Mouse (Mus musculus) liver, embryonic 14.5 days (tissue): Measurements from ENCODE around the gene Apol9b. TPM values are rescaled to one million over a fixed set of nuclear protein-coding genes. Genes with fewer than 3 reads are reported as not detected.
"Not testable (repeated sequence)": the region's sequence is repeated elsewhere in the genome, so short reads cannot be mapped to it uniquely, and the experiment has no call there.

Source experiments
- ATAC-seq: fragments of 200-750 bp; cut with Nextera tagmentation; 2 replicates; pipeline ENCODE4 v1.8.0; 2017; ENCODE audit warnings: moderate number of reproducible peaks, mild to moderate bottlenecking, moderate library complexity; ENCODE audit not compliant: insufficient read depth
- DNase-seq, 3 experiments: peaks; one replicate each; pipeline ENCODE4 v3.0.0-alpha.2; 2012 to 2013; ENCODE audit warnings: low read depth in 3 of 3, low spot score in 3 of 3
- H3K27ac ChIP-seq: fragments of 300-500 bp; sonication (generic); 2 replicates; pipeline ENCODE4 v1.5.1; 2014; ENCODE audit warnings: moderate library complexity, mild to moderate bottlenecking, control low read depth, inconsistent platforms
- H3K27me3 ChIP-seq: fragments of 300-500 bp; sonication (generic); 2 replicates; pipeline ENCODE4 v1.6.1; 2014; ENCODE audit warnings: mild to moderate bottlenecking, low read length, moderate library complexity; ENCODE audit not compliant: control insufficient read depth, insufficient read depth
- H3K36me3 ChIP-seq: fragments of 300-500 bp; sonication (generic); replicated peaks from 2 replicates; pipeline ENCODE4 v1.6.1; 2014; ENCODE audit warnings: low read depth; ENCODE audit not compliant: control insufficient read depth, insufficient read depth
- H3K4me1 ChIP-seq, 2 experiments: fragments of 200-500 bp in 1 of 2; fragments of 300-500 bp in 1 of 2; sonication (generic) in 1 of 2; replicated peaks; 2 replicates each; pipeline ENCODE4 v1.6.1; 2012 to 2014; ENCODE audit warnings: antibody characterized with exemption in 1 of 2, inconsistent platforms in 1 of 2, low read length in 1 of 2; ENCODE audit not compliant: control insufficient read depth in 2 of 2, insufficient read depth in 2 of 2
- H3K4me2 ChIP-seq: fragments of 300-500 bp; sonication (generic); 2 replicates; pipeline ENCODE4 v1.6.1; 2014; ENCODE audit warnings: low read depth, mild to moderate bottlenecking, control low read depth, moderate library complexity
- H3K4me3 ChIP-seq, 2 experiments: fragments of 200-500 bp in 1 of 2; fragments of 300-500 bp in 1 of 2; sonication (generic) in 1 of 2; 2 replicates each; pipeline ENCODE4 v1.5.1; 2012 to 2014; ENCODE audit warnings: low read depth in 2 of 2, low read length in 2 of 2, mild to moderate bottlenecking in 2 of 2, control low read depth in 1 of 2, inconsistent platforms in 1 of 2, moderate library complexity in 1 of 2; ENCODE audit not compliant: insufficient read depth in 1 of 2
- H3K9ac ChIP-seq: fragments of 300-500 bp; sonication (generic); replicated peaks from 2 replicates; pipeline ENCODE4 v1.6.1; 2014; ENCODE audit warnings: mild to moderate bottlenecking, control low read depth, moderate library complexity
- H3K9me3 ChIP-seq: fragments of 300-500 bp; sonication (generic); 2 replicates; pipeline ENCODE4 v1.6.1; 2016; ENCODE audit warnings: low read length, mixed read lengths; ENCODE audit not compliant: control insufficient read depth
- CTCF ChIP-seq: IDR thresholded peaks from 2 replicates; pipeline ENCODE4 v1.5.1; 2016; ENCODE audit warnings: antibody characterized with exemption, low read depth, control low read depth
- EP300 ChIP-seq: IDR thresholded peaks from 2 replicates; pipeline ENCODE4 v1.6.1; 2016; ENCODE audit warnings: antibody characterized with exemption, low read depth
- WGBS: fragments of 180-500 bp; shearing (Covaris S2); extraction: QIAGEN DNeasy Blood & Tissue Kit; methylation state at CpG from one replicate; pipeline ENCODE4 v1.1.7; 2014; ENCODE audit not compliant: insufficient replicate concordance; 5-methylcytosine and 5-hydroxymethylcytosine counted together
- polyA plus RNA-seq, 2 experiments: library from polyadenylated mRNA; depleted of rRNA in 1 of 2; stranded (reverse) in 1 of 2; unstranded in 1 of 2; fragments of >200 nt; fragmentation: Nextera tagmentation in 1 of 2; extraction: Ambion mirVana in 1 of 2; gene quantifications; 2 replicates each; pipeline versions ENCODE4 v1.2.1 to v1.2.3; 2012 to 2014

Apol9b gene
- polyA plus RNA-seq, 2 experiments = 0.04 to 0.06 TPM

GRCm38 (mm10) chr15:77731605-77732004 lies 2.8 kb downstream of the Apol9b start:
- no peak for DNase-seq
- TF ChIP-seq EP300 (no peak), CTCF (no peak)
- WGBS = 59% methylated on average over 5 of the region's 5 CpGs
- Histone ChIP-seq H3K4me1 (no peaks in the 10 kb centered on the region), H3K36me3 (no peaks in the 10 kb centered on the region), H3K4me3 (no peak overlapping the region), H3K9ac (no peak overlapping the region), H3K4me2 (no peak overlapping the region), H3K27me3 (no peaks in the 10 kb centered on the region), H3K27ac (no peak overlapping the region), H3K9me3 (no peaks in the 10 kb centered on the region)
- ATAC-seq = no peak

GRCm38 (mm10) chr15:77732851-77733250 lies 4.0 kb downstream of the Apol9b start:
- not testable (repeated sequence) for H3K36me3 ChIP-seq, ATAC-seq, H3K4me3 ChIP-seq, H3K4me2 ChIP-seq, H3K27me3 ChIP-seq, H3K4me1 ChIP-seq, DNase-seq, H3K9me3 ChIP-seq, H3K27ac ChIP-seq, H3K9ac ChIP-seq
- WGBS = 62% methylated on average over 10 of the region's 10 CpGs

GRCm38 (mm10) chr15:77733380-77733779 lies 4.5 kb downstream of the Apol9b start:
- H3K9ac ChIP-seq, H3K4me3 ChIP-seq, H3K27me3 ChIP-seq, ATAC-seq, DNase-seq, H3K4me2 ChIP-seq, H3K36me3 ChIP-seq, H3K9me3 ChIP-seq, H3K27ac ChIP-seq, H3K4me1 ChIP-seq: not testable (repeated sequence)
- 49% methylated on average over 8 of the region's 8 CpGs for WGBS

DNA sequence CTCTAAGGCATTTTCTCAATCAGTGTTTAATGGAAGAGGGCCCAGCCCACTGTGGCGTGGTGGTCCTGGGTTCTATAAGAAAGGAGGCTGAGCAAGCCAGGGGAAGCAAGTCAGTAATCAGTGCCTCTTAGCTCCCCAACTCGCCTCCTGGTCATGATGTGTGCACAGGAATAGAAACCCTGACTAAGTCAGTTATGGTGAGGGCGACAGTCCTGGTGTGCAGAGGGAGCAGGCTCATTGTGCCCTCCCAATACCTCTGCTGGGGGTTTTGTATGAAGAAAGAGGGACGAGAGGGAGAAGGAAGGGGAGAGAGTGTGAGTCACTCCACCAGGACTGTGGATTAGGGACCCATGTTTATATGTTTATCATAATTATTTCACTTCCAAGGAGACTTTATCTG lies 5.1 kb downstream of the Apol9b start:
- not testable (repeated sequence) for H3K4me3 ChIP-seq, H3K27ac ChIP-seq, H3K36me3 ChIP-seq, H3K9ac ChIP-seq, H3K9me3 ChIP-seq, H3K27me3 ChIP-seq, DNase-seq, H3K4me1 ChIP-seq, H3K4me2 ChIP-seq, ATAC-seq
- WGBS = 33% methylated on average over 4 of the region's 4 CpGs

DNA sequence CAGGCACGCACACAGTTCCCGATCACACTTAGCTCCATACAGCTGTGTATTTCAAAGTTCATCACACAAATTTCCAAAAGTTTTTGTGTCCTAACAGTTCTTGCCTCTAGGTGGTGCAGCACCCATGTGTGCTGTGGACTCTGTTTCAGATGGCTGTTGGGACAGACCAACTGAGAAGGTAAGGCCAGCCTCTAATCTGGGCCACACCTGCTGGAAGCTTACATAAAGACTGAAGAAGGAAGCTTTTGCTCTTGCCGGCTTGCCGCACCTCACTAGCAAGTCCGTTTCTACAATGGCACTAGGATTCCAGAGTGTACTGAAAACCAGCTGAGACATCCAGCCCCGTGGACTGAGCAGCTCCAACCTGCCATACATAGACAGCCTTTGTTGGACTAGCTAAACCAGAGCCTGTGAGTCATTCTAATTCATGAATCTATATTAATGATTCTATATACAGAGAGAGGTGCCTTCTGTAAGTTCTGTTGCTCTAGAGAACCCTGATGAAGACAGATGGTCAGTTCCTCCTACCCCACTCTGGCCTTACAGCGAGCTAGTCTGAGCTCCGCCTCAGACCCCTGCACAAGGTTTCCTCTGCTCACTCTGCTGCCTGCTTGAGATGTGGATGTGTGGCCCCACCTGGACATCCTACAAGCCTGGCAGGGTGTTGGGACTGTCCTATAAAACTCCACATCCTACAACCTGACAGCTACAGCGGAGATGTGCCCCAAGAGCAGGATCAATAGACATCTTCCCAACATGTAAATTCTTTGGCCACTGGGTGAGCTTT lies 11.9 kb downstream of the Apol9b start:
- ATAC-seq = peak; percentile 45; the same call in 1 of the 2 replicates
- H3K4me2 ChIP-seq = no peak overlapping the region
- WGBS = 67% methylated on average over 9 of the region's 9 CpGs
- TF ChIP-seq CTCF (peak; percentile 67), EP300 (no peak)
- H3K4me3 ChIP-seq = no peak overlapping the region
- peaks cover 9% of the 10 kb centered on the region for H3K36me3 ChIP-seq
- H3K27me3 ChIP-seq = no peaks in the 10 kb centered on the region
- H3K27ac ChIP-seq = no peak overlapping the region
- H3K9me3 ChIP-seq = no peaks in the 10 kb centered on the region
- H3K4me1 ChIP-seq = no peaks in the 10 kb centered on the region
- H3K9ac ChIP-seq = no peak overlapping the region
- no peak for DNase-seq

DNA sequence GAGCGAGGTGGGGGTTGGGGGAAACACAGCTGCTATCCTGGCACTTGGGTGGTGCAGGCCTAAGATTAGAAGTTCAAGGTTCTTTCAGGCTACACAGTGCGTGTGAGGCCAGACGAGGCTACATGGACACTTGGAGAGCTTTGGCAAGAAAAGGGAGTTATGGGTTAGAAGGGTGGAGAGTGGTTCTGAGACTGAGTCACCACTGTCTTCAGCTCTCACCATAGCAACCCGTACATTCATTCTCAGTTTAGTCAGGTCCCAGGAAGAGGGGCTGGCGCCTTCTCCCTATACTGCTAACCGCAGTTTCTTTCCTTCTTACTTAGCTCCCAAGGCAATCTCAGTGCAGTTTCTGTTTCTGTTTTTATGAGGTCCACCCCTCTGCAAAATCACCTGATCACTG lies 12.7 kb downstream of the Apol9b start:
- not testable (repeated sequence) for ATAC-seq, H3K27ac ChIP-seq, H3K4me1 ChIP-seq, H3K27me3 ChIP-seq, H3K4me3 ChIP-seq, DNase-seq, H3K9ac ChIP-seq, H3K9me3 ChIP-seq, H3K4me2 ChIP-seq
- peaks cover 15% of the 10 kb centered on the region for H3K36me3 ChIP-seq
- 68% methylated on average over 6 of the region's 6 CpGs for WGBS
